Mouse (Mus musculus): Measurements from ENCODE around the gene Pds5a.

Pds5a gene

DNA sequence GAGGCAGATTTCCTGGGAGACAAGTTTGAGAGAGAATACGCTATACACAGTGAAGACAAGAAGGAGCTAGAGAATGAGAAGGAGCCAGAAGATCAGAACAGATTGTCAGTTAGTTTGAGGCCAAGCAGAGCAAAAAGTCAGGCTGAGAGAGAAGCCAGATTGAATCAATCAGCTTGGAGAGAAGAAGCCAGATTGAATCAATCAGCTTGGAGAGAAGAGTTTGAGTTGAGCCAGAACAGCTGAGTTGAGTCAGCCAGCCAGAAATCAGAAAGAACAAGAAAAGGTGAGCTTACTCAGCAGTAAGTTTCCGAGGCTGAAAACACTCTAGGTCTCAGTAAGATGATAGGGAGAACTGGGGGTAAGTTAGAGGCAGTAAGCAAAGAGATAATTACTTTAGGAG, 123.2 kb downstream of the Pds5a start:
- no peak for DNase-seq (ENCODE audit: low spot score in 2 of 2)

- no peak for DNase-seq (ENCODE audit: low spot score in 2 of 2)
Observed at GRCm38 (mm10) chr5:65565486-65565885, 132.6 kb downstream of the Pds5a start.

GRCm38 (mm10) chr5:65561125-65561893, 136.8 kb downstream of the Pds5a start:
- DNase-seq (ENCODE audit: low spot score in 2 of 2) = no peak

GRCm38 (mm10) chr5:65557109-65557508, 141.0 kb downstream of the Pds5a start:
- DNase-seq (ENCODE audit: low spot score in 2 of 2) = no peak

All from right cerebral cortex, adult 2 months (tissue).